Mouse (Mus musculus) CD4-positive naive resting alpha-beta T cell, adult 57 days (primary cell): Measurements from ENCODE around the gene Ids. TPM values are rescaled to one million over a fixed set of nuclear protein-coding genes. Genes with fewer than 3 reads are reported as not detected.

ENCODE experiments used
- total RNA-seq: library from RNA; stranded (reverse); gene quantifications from one replicate; pipeline ENCODE4 v1.2.4, GENCODE M21; 2023

Gene Ids
- total RNA-seq, result 31.7 TPM

GRCm38 (mm10) chrX:70364661-70365613 lies at the start of gene Ids:
TSS of gene Ids (minus strand) at chrX:70365084.

GRCm38 (mm10) chrX:70385276-70385961 lies 20.5 kb upstream of the Ids start, which contains the start of gene 1110012L19Rik:
TSS of gene 1110012L19Rik (plus strand) at chrX:70385877.

Other genes with a start within 250 kb of the Ids start
- 11.3 TPM for gene 1110012L19Rik, start 20.8 kb upstream of the Ids start, total RNA-seq
- gene Tmem185a, start 112.1 kb upstream of the Ids start, total RNA-seq, result 19.7 TPM